Mouse (Mus musculus): Measurements from ENCODE around the gene B4galnt2. TPM values are rescaled to one million over a fixed set of nuclear protein-coding genes. Genes with fewer than 3 reads are reported as not detected.

Gene B4galnt2
- total and polyA plus RNA-seq, 3 experiments = 0.15 to 4.5 TPM; not detected in 1

- TF ChIP-seq MYC (IDR thresholded peaks at IDR 0.05; ENCODE audit: low read depth, low read length) (peak; percentile 67), ZKSCAN1 (IDR thresholded peaks at IDR 0.05; ENCODE audit: low read depth, low read length) (no peak), MYB (IDR thresholded peaks at IDR 0.05; ENCODE audit: low read depth, low read length) (no peak), ZMIZ1 (IDR thresholded peaks at IDR 0.05; ENCODE audit: low read depth, low read length) (no peak), NRF1 (IDR thresholded peaks at IDR 0.05; ENCODE audit: insufficient read depth, low read depth, low read length, poor library complexity, severe bottlenecking) (no peak), UBTF (IDR thresholded peaks at IDR 0.05; ENCODE audit: borderline replicate concordance, insufficient read depth, low read depth, low read length) (no peak), USF1 (IDR thresholded peaks at IDR 0.05; ENCODE audit: low read depth, low read length) (no peak), EP300 (IDR thresholded peaks at IDR 0.05; ENCODE audit: low read depth in 1 of 2, low read length in 2 of 2) (no peak; a peak in 1 of 4 replicates), TBP (IDR thresholded peaks at IDR 0.05; ENCODE audit: low read depth, low read length) (no peak), E2F4 (IDR thresholded peaks at IDR 0.05; ENCODE audit: borderline replicate concordance, low read depth, low read length) (no peak), GATA1 (IDR thresholded peaks at IDR 0.05; ENCODE audit: low read depth, low read length) (peak; percentile 78), BHLHE40 (IDR thresholded peaks at IDR 0.05; ENCODE audit: borderline replicate concordance, low read depth, low read length) (no peak), TCF12 (IDR thresholded peaks at IDR 0.05; ENCODE audit: low read depth, low read length) (no peak), KAT2A (conservative IDR thresholded peaks at IDR 0.05; ENCODE audit: low read depth, low read length) (no peak), POLR2A (IDR thresholded peaks at IDR 0.05; ENCODE audit: control insufficient read depth in 1 of 2, insufficient read depth in 1 of 2, low read depth in 1 of 2, low read length in 2 of 2, poor library complexity in 1 of 2) (no peak), USF2 (IDR thresholded peaks at IDR 0.05; ENCODE audit: borderline replicate concordance in 1 of 2, insufficient read depth in 1 of 2, low read depth in 1 of 2, low read length in 2 of 2) (no peak), CTCF (IDR thresholded peaks at IDR 0.05 in 2 of 3, conservative IDR thresholded peaks at IDR 0.05 in 1 of 3; ENCODE audit: control insufficient read depth in 1 of 3, insufficient read depth in 1 of 3, low read depth in 2 of 3, low read length in 3 of 3, poor library complexity in 1 of 3, severe bottlenecking in 1 of 3) (peak; percentile 87 to 92 (median 89)), NELFE (IDR thresholded peaks at IDR 0.05; ENCODE audit: low read depth, low read length) (no peak)
These were observed 61.0 kb downstream of the B4galnt2 start (continued) for GRCm38 (mm10) chr11:95853684-95854083.

GRCm38 (mm10) chr11:95850898-95851297 is 63.8 kb downstream of the B4galnt2 start:
- DNase-seq (ENCODE audit: low read depth, low spot score) = no peak
- no peaks in the 10 kb centered on the region for H3K36me3 ChIP-seq (ENCODE audit: control insufficient read depth in 1 of 2, insufficient read depth in 2 of 2, low read length in 2 of 2)
- TF ChIP-seq MYB (IDR thresholded peaks at IDR 0.05; ENCODE audit: low read depth, low read length) = no peak
- TF ChIP-seq EP300 (IDR thresholded peaks at IDR 0.05; ENCODE audit: low read depth in 1 of 2, low read length in 2 of 2) = no peak
- TF ChIP-seq POLR2AphosphoS5 (IDR thresholded peaks at IDR 0.05; ENCODE audit: borderline replicate concordance, low read depth, low read length) = no peak
- no peak for TF ChIP-seq POLR2AphosphoS2 (IDR thresholded peaks at IDR 0.05; ENCODE audit: low read length)
- no peak for TF ChIP-seq GATA1 (IDR thresholded peaks at IDR 0.05; ENCODE audit: low read depth, low read length)
- TF ChIP-seq CTCF (IDR thresholded peaks at IDR 0.05 in 2 of 3, conservative IDR thresholded peaks at IDR 0.05 in 1 of 3; ENCODE audit: control insufficient read depth in 1 of 3, insufficient read depth in 1 of 3, low read depth in 2 of 3, low read length in 3 of 3, poor library complexity in 1 of 3, severe bottlenecking in 1 of 3) = no peak
- TF ChIP-seq HCFC1 (IDR thresholded peaks at IDR 0.05; ENCODE audit: low read depth, low read length) = no peak
- TF ChIP-seq ZMIZ1 (IDR thresholded peaks at IDR 0.05; ENCODE audit: low read depth, low read length) = no peak
- TF ChIP-seq USF2 (IDR thresholded peaks at IDR 0.05; ENCODE audit: borderline replicate concordance in 1 of 2, insufficient read depth in 1 of 2, low read depth in 1 of 2, low read length in 2 of 2) = no peak
- TF ChIP-seq SIN3A (IDR thresholded peaks at IDR 0.05; ENCODE audit: low read length) = no peak
- no peak for TF ChIP-seq CHD1 (IDR thresholded peaks at IDR 0.05; ENCODE audit: low read depth, low read length)
- no peaks in the 10 kb centered on the region for H3K79me2 ChIP-seq (ENCODE audit: control insufficient read depth, insufficient read depth, low read length, poor library complexity)
- H3K9ac ChIP-seq (ENCODE audit: control insufficient read depth, low read depth, low read length, poor library complexity, severe bottlenecking) = no peak overlapping the region
- no peak overlapping the region for H3K27ac ChIP-seq (ENCODE audit: control insufficient read depth, low read depth, low read length)
- no peak overlapping the region for H3K4me3 ChIP-seq (ENCODE audit: control insufficient read depth in 1 of 2, insufficient read depth in 1 of 2, low read depth in 2 of 2, low read length in 2 of 2)
- H3K9me3 ChIP-seq (replicated peaks; ENCODE audit: insufficient read depth, low read length) = no peaks in the 10 kb centered on the region
- H3K27me3 ChIP-seq (ENCODE audit: control insufficient read depth in 1 of 2, insufficient read depth in 2 of 2, low read length in 2 of 2) = 0 out of 4 replicates have a peak, but pooled peaks cover 0 to 2% of the 10 kb centered on the region in 2 experiments
- H3K4me1 ChIP-seq (ENCODE audit: control insufficient read depth in 1 of 2, insufficient read depth in 2 of 2, low read length in 2 of 2) = peaks cover 0 to 3% of the 10 kb centered on the region in 2 experiments; a peak in 1 of 4 replicates

Measured in MEL (cell line).